Mouse (Mus musculus): ENCODE data around the gene Foxi3.
A peak's percentile ranks its signal among the peaks of the same experiment; 100 is the strongest.

The Foxi3 gene

GRCm38 (mm10) chr6:70956285-70956912, at the start of gene Foxi3:
Foxi3 (plus strand) TSS chr6:70956531.
- peak; percentile 5 for DNase-seq (ENCODE audit: low spot score)

- DNase-seq (ENCODE audit: low spot score): no peak
Measured at GRCm38 (mm10) chr6:70909572-70909971, 46.8 kb upstream of the Foxi3 start.

- no peak for DNase-seq (ENCODE audit: low spot score)
Measured at GRCm38 (mm10) chr6:70910285-70910684, 46.0 kb upstream of the Foxi3 start.

- no peak for DNase-seq (ENCODE audit: low spot score)
Measured at GRCm38 (mm10) chr6:70911668-70912395, 44.5 kb upstream of the Foxi3 start.

- DNase-seq (ENCODE audit: low spot score): no peak
Measured at GRCm38 (mm10) chr6:70912396-70912765, 44.0 kb upstream of the Foxi3 start.

GRCm38 (mm10) chr6:70918827-70919226, 37.5 kb upstream of the Foxi3 start, which contains the start of gene Tex37:
Tex37 (minus strand) TSS chr6:70918927.
- no peak for DNase-seq (ENCODE audit: low spot score)

GRCm38 (mm10) chr6:70921274-70922074, 34.9 kb upstream of the Foxi3 start:
- DNase-seq (ENCODE audit: low spot score): peak; percentile 22

- DNase-seq (ENCODE audit: low spot score): no peak
Measured at GRCm38 (mm10) chr6:70931801-70932200, 24.5 kb upstream of the Foxi3 start.

GRCm38 (mm10) chr6:70953274-70953673, 3.1 kb upstream of the Foxi3 start:
- no peak for DNase-seq (ENCODE audit: low spot score)

GRCm38 (mm10) chr6:70954040-70954439, 2.3 kb upstream of the Foxi3 start:
- DNase-seq (ENCODE audit: low spot score): no peak

GRCm38 (mm10) chr6:70955291-70955800, 985 bp upstream of the Foxi3 start:
- no peak for DNase-seq (ENCODE audit: low spot score)

GRCm38 (mm10) chr6:70955841-70956240, 490 bp upstream of the Foxi3 start:
- no peak for DNase-seq (ENCODE audit: low spot score)

GRCm38 (mm10) chr6:70956936-70957335, 605 bp downstream of the Foxi3 start:
- no peak for DNase-seq (ENCODE audit: low spot score)

- no peak for DNase-seq (ENCODE audit: low spot score)
Measured at GRCm38 (mm10) chr6:70957341-70957940, 1.1 kb downstream of the Foxi3 start.

- DNase-seq (ENCODE audit: low spot score): no peak
Measured at GRCm38 (mm10) chr6:70964116-70964830, 7.9 kb downstream of the Foxi3 start.

GRCm38 (mm10) chr6:70965694-70966093, 9.4 kb downstream of the Foxi3 start:
- DNase-seq (ENCODE audit: low spot score): no peak

GRCm38 (mm10) chr6:70967422-70967821, 11.1 kb downstream of the Foxi3 start:
- DNase-seq (ENCODE audit: low spot score): no peak

- DNase-seq (ENCODE audit: low spot score): no peak
Measured at GRCm38 (mm10) chr6:70968291-70968690, 12.0 kb downstream of the Foxi3 start.

GRCm38 (mm10) chr6:70973066-70973465, 16.7 kb downstream of the Foxi3 start:
- DNase-seq (ENCODE audit: low spot score): no peak

GRCm38 (mm10) chr6:70981036-70981435, 24.7 kb downstream of the Foxi3 start:
- no peak for DNase-seq (ENCODE audit: low spot score)

- DNase-seq (ENCODE audit: low spot score): no peak
Measured at GRCm38 (mm10) chr6:70982416-70982815, 26.1 kb downstream of the Foxi3 start.

GRCm38 (mm10) chr6:70986683-70987082, 30.4 kb downstream of the Foxi3 start:
- DNase-seq (ENCODE audit: low spot score): no peak

Data from c-Kit-positive CD71-positive TER-119-positive erythroid progenitor cells, embryonic 14.5 days (primary cell).